Mouse (Mus musculus) testis, adult 2 months (tissue): ENCODE data around the gene Sdccag8.

Experiments used
- CTCF ChIP-seq: fragments of 200-500 bp; IDR thresholded peaks from 2 replicates; pipeline ENCODE4 v1.5.1; 2012; ENCODE audit warnings: low read depth, mild to moderate bottlenecking, inconsistent platforms, low read length, moderate library complexity; ENCODE audit not compliant: control insufficient read depth, insufficient read depth, insufficient replicate concordance
- POLR2A ChIP-seq: fragments of 200-500 bp; IDR thresholded peaks from 2 replicates; pipeline ENCODE4 v1.6.1; 2012; ENCODE audit warnings: low read depth, mild to moderate bottlenecking, inconsistent platforms, low read length, moderate library complexity; ENCODE audit not compliant: control insufficient read depth

DNA sequence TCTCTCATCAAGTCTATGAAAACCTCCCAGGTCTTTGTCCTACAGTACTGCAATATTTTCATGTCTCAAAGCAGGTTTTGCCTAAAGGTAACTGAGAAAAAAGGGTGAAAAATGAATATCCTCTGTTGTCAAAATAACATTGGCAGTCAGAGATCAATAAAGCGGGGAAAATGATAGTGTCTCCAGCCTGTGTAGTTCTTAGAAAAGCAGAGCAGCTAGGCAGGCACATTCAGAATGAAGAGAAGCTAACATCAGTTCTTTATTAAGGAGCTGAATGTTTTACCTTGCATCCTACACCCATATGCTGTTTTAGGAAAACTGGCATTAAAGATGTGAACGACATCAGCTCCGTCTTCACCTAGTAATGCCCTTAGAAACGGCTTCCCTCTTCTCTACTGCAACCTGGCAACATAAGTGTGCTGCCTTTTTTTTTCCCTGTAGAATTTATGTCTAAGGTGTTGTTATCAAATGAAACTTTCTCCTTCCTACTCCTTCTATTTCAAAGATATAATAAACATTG, 116.6 kb downstream of the Sdccag8 start:
- TF ChIP-seq POLR2A (no peak), CTCF (no peak)
